In the genomic region with DNA sequence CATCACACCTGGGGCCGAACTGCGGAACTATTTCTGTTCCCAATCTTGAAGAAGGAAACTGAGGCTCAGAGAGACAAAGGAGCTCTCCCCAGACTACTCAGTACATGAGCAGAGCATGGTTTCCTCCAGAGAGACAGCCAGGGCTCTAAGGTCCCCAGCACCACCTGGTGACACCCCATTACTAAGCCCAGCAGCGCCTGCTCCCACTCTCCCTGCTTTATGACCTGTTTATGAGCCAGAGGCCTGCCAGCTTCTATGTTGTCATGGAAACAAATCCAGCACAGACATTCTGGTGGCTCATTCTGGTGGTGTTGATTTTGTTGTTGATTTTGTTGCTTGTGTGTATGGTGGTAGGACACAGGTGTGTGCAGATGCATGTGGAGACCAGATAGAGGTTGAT, we compare ENCODE assay signal across 28 mouse cellular contexts. TPM values are rescaled to one million over a fixed set of nuclear protein-coding genes. Genes with fewer than 3 reads are reported as not detected.
DNase-seq lines count a peak whose midpoint lies in the region; ATAC-seq and TF ChIP-seq lines count a peak whose summit lies in the region.
"Had no signal": no experiment of that assay in that cellular context is flagged by ENCODE, and none has a peak within 500 bp of the region (broad histone marks: within the 10 kb centered on the region; RNA-seq: fewer than 3 reads in every experiment).

No protein-coding gene starts in this region.

- TF ChIP-seq POLR2A in limb, embryonic 14.5 days (IDR thresholded peaks at IDR 0.05; ENCODE audit: borderline replicate concordance, extremely low read depth, insufficient read depth, insufficient read length): no peak

- no peaks in the 10 kb centered on the region for H3K9me3 ChIP-seq in limb, embryonic 14.5 days (ENCODE audit: control insufficient read depth, low read length)
- no peaks in the 10 kb centered on the region for H3K9me3 ChIP-seq in neural tube, embryonic 15.5 days (replicated peaks)
- H3K9me3 ChIP-seq: embryonic facial prominence, embryonic 10.5 days; heart, embryonic 12.5 days; hindbrain, embryonic 12.5 days had no signal

- H3K36me3 ChIP-seq in limb, embryonic 14.5 days (ENCODE audit: control insufficient read depth, insufficient read depth, low read length): no peaks in the 10 kb centered on the region
- no peaks in the 10 kb centered on the region for H3K36me3 ChIP-seq in neural tube, embryonic 15.5 days
- H3K36me3 ChIP-seq: embryonic facial prominence, embryonic 10.5 days; heart, embryonic 12.5 days; hindbrain, embryonic 12.5 days had no signal

- no peak; the same call in 1 of the 2 replicates for ATAC-seq in limb, embryonic 14.5 days (ENCODE audit: low FRiP score, low read depth)
- ATAC-seq in neural tube, embryonic 15.5 days (ENCODE audit: low FRiP score): no peak
- ATAC-seq: forebrain, embryonic 16.5 days; lung, postnatal 0 days had no signal

- WGBS in limb, embryonic 14.5 days: 50% methylated on average over 3 of the region's 3 CpGs
- 66% methylated on average over 3 of the region's 3 CpGs for WGBS in neural tube, embryonic 15.5 days

- H3K4me2 ChIP-seq in limb, embryonic 14.5 days (replicated peaks; ENCODE audit: low read depth, low read length, severe bottlenecking): no peak overlapping the region
- no peak overlapping the region for H3K4me2 ChIP-seq in neural tube, embryonic 15.5 days
- H3K4me2 ChIP-seq: heart, embryonic 12.5 days; hindbrain, embryonic 12.5 days had no signal

- H3K4me3 ChIP-seq in limb, embryonic 14.5 days (replicated peaks; ENCODE audit: low read length): no peak overlapping the region
- no peak overlapping the region for H3K4me3 ChIP-seq in neural tube, embryonic 15.5 days (replicated peaks)
- H3K4me3 ChIP-seq: embryonic facial prominence, embryonic 10.5 days; heart, embryonic 12.5 days; hindbrain, embryonic 12.5 days had no signal

- peak; percentile 83 for DNase-seq in heart, adult 11 months
- DNase-seq in heart, adult 18-20 months: no peak
- DNase-seq in brain, adult 2 months (ENCODE audit: low read depth, low spot score): peak; percentile 64
- DNase-seq in hindlimb bud, embryonic 11.5 days (ENCODE audit: extremely low spot score, low read depth, low spot score): peak; percentile 64
- DNase-seq in limb, embryonic 14.5 days (ENCODE audit: low spot score): no peak
- no peak for DNase-seq in kidney, postnatal 4 days
- DNase-seq in gastrocnemius, adult 8-10 months (ENCODE audit: low spot score in 2 of 2): no peak
- DNase-seq: adrenal gland, postnatal 36 days; B cell, adult 2 months; cerebellum, adult 8-10 months; heart, postnatal 14 days; kidney, adult 18-20 months; kidney, postnatal 10 days; left cerebral cortex, postnatal 4 days; thymus, postnatal 14 days had no signal

- no peak overlapping the region for H3K9ac ChIP-seq in limb, embryonic 14.5 days (ENCODE audit: low read depth, low read length, severe bottlenecking)
- H3K9ac ChIP-seq in neural tube, embryonic 15.5 days (replicated peaks): no peak overlapping the region
- H3K9ac ChIP-seq: heart, embryonic 12.5 days; hindbrain, embryonic 12.5 days; liver, embryonic 14.5 days had no signal

- H3K27me3 ChIP-seq in limb, embryonic 14.5 days (ENCODE audit: control insufficient read depth, insufficient read depth, low read length): no peaks in the 10 kb centered on the region
- H3K27me3 ChIP-seq in neural tube, embryonic 15.5 days (replicated peaks): no peaks in the 10 kb centered on the region
- H3K27me3 ChIP-seq: heart, embryonic 12.5 days had no signal

- H3K4me1 ChIP-seq in limb, embryonic 14.5 days (ENCODE audit: control insufficient read depth, insufficient read depth, low read length): peaks cover 10% of the 10 kb centered on the region
- H3K4me1 ChIP-seq in neural tube, embryonic 15.5 days: peaks cover 17% of the 10 kb centered on the region

- 0 out of 2 replicates have a peak overlapping the region, but pooled peaks have one; percentile 28 for H3K27ac ChIP-seq in limb, embryonic 14.5 days (replicated peaks; ENCODE audit: low read depth, low read length)
- no peak overlapping the region for H3K27ac ChIP-seq in neural tube, embryonic 15.5 days (replicated peaks)
- H3K27ac ChIP-seq: embryonic facial prominence, embryonic 10.5 days; hindbrain, embryonic 12.5 days; liver, embryonic 14.5 days had no signal

RNA-seq across cellular contexts. Expression of gene F830045P16Rik, which starts 3.6 kb away (rescaled TPM):
- not detected for total RNA-seq in heart, adult 18-20 months (2021)
- 0.22 and 0.34 TPM in 2 replicates for polyA plus RNA-seq in limb, embryonic 14.5 days (2012; rRNA removed)
- 0.22 and 0.23 TPM in 2 replicates for polyA plus RNA-seq in limb, embryonic 14.5 days (2014; fragmentation: Nextera tagmentation; extraction: Ambion mirVana)
- not detected for total RNA-seq in gastrocnemius, adult 8-10 months (2022)
- 0.09 TPM in 1 of 2 replicates, not detected in the other for polyA plus RNA-seq in neural tube, embryonic 15.5 days (2015; fragmentation: Nextera tagmentation; extraction: Ambion mirVana)
- total RNA-seq: adrenal gland, postnatal 36 days; common myeloid progenitor, adult 5-6 weeks; gastrocnemius, adult 18-20 months; megakaryocyte progenitor cell, adult 5-6 weeks had no signal
- polyA plus RNA-seq: embryonic facial prominence, embryonic 10.5 days; forebrain, embryonic 16.5 days; gonadal fat pad, adult 2 months; heart, embryonic 12.5 days; lung, postnatal 0 days; neural tube, embryonic 14.5 days; stomach, embryonic 16.5 days had no signal

RNA-seq across cellular contexts. Expression of gene Sirpa, which starts 52.6 kb away (rescaled TPM):
- total RNA-seq in heart, adult 18-20 months (2021): 10 to 100 TPM; 27.5 to 29.4 TPM
- polyA plus RNA-seq in limb, embryonic 14.5 days (2012; rRNA removed): 39.6 and 40.2 TPM in 2 replicates
- polyA plus RNA-seq in limb, embryonic 14.5 days (2014; fragmentation: Nextera tagmentation; extraction: Ambion mirVana): 34.0 and 34.7 TPM in 2 replicates
- total RNA-seq in gastrocnemius, adult 8-10 months (2022): 1 to 10 TPM; 4.0 to 9.7 (median 5.3) TPM
- polyA plus RNA-seq in neural tube, embryonic 15.5 days (2015; fragmentation: Nextera tagmentation; extraction: Ambion mirVana): 31.4 and 36.4 TPM in 2 replicates

Comparison
In these comparisons a context has a peak if more than half of its experiments do, and no peak if none do; other contexts are left out.
1. DNase-seq: peak in heart, adult 11 months (single experiment), brain, adult 2 months (single experiment) and hindlimb bud, embryonic 11.5 days (single experiment); none in heart, adult 18-20 months (0 of 2), limb, embryonic 14.5 days (single experiment), kidney, postnatal 4 days (0 of 2) and gastrocnemius, adult 8-10 months (0 of 2).